Mouse (Mus musculus) testis, adult 2 months (tissue): ENCODE measurements around the gene Dnali1. TPM values are rescaled to one million over a fixed set of nuclear protein-coding genes. Genes with fewer than 3 reads are reported as not detected.

Source experiments
- H3K27ac ChIP-seq: fragments of 200-500 bp; 2 replicates; pipeline ENCODE4 v1.5.1; 2012; ENCODE audit warnings: low read depth, low read length; ENCODE audit not compliant: control insufficient read depth, insufficient read depth
- H3K27me3 ChIP-seq: fragments of 200-500 bp; 2 replicates; pipeline ENCODE4 v1.6.1; 2012; ENCODE audit warnings: mild to moderate bottlenecking, low read length, moderate library complexity; ENCODE audit not compliant: control insufficient read depth, insufficient read depth
- H3K36me3 ChIP-seq: fragments of 200-500 bp; 2 replicates; pipeline ENCODE4 v1.6.1; 2012; ENCODE audit warnings: mild to moderate bottlenecking, low read length; ENCODE audit not compliant: control insufficient read depth, insufficient read depth
- H3K4me1 ChIP-seq: fragments of 200-500 bp; 2 replicates; pipeline ENCODE4 v1.6.1; 2012; ENCODE audit warnings: low read length; ENCODE audit not compliant: control insufficient read depth, insufficient read depth
- H3K4me3 ChIP-seq: fragments of 200-500 bp; 2 replicates; pipeline ENCODE4 v1.5.1; 2012; ENCODE audit warnings: low read depth, mild to moderate bottlenecking, low read length, moderate library complexity, mixed read lengths; ENCODE audit not compliant: control insufficient read depth
- CTCF ChIP-seq: fragments of 200-500 bp; IDR thresholded peaks from 2 replicates; pipeline ENCODE4 v1.5.1; 2012; ENCODE audit warnings: low read depth, mild to moderate bottlenecking, inconsistent platforms, low read length, moderate library complexity; ENCODE audit not compliant: control insufficient read depth, insufficient read depth, insufficient replicate concordance
- POLR2A ChIP-seq: fragments of 200-500 bp; IDR thresholded peaks from 2 replicates; pipeline ENCODE4 v1.6.1; 2012; ENCODE audit warnings: low read depth, mild to moderate bottlenecking, inconsistent platforms, low read length, moderate library complexity; ENCODE audit not compliant: control insufficient read depth
- polyA plus RNA-seq: library from polyadenylated mRNA; depleted of rRNA; stranded (reverse); fragments of >200 nt; gene quantifications from 2 replicates; pipeline ENCODE4 v1.2.3, GENCODE M21; 2012; rRNA removed

Gene Dnali1
- 185 and 189 TPM in 2 replicates for polyA plus RNA-seq

- H3K36me3 ChIP-seq, result no peaks in the 10 kb centered on the region
- no peaks in the 10 kb centered on the region for H3K27me3 ChIP-seq
- H3K4me1 ChIP-seq, result peaks cover 5% of the 10 kb centered on the region
- TF ChIP-seq CTCF (no peak), POLR2A (peak; percentile 76)
- H3K27ac ChIP-seq, result peak within 1 kb of the TSS; percentile 85
- H3K4me3 ChIP-seq, result peak within 1 kb of the TSS; percentile 92
Observed at GRCm38 (mm10) chr4:125065517-125066307, at the start of gene Dnali1. Gene Dnali1, minus strand, starts transcription at chr4:125065703.

GRCm38 (mm10) chr4:125115081-125115480 is 49.6 kb upstream of the Dnali1 start:
- no peak overlapping the region for H3K4me3 ChIP-seq
- no peaks in the 10 kb centered on the region; the same call in 1 of the 2 replicates for H3K36me3 ChIP-seq
- no peaks in the 10 kb centered on the region for H3K27me3 ChIP-seq
- TF ChIP-seq CTCF (no peak), POLR2A (no peak)
- H3K4me1 ChIP-seq, result peaks cover 3% of the 10 kb centered on the region
- peak overlapping the region; percentile 40 for H3K27ac ChIP-seq

- peak overlapping the region; percentile 40 for H3K27ac ChIP-seq
Observed at GRCm38 (mm10) chr4:125114638-125115037, 49.1 kb upstream of the Dnali1 start.

DNA sequence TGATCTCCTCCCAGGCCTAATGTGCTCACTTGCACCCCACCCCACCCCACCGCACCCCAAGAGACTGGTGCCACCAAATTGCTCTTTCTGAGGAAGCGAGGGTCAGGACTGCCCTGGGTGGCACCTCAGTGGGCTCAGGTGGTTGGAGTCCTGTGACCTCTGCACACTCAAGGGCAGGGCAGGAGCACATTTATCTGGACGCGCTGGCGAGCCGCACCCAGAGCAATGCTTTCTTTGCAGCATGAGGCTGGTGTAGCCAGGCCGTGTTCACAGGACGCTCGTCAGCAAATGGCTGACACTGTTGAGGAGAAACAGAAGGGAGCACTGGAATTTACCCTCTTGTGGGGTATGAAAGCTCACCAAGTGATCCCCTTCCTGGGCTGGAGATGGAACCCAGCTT is 39.9 kb upstream of the Dnali1 start:
- H3K27ac ChIP-seq, result no peak overlapping the region
- no peaks in the 10 kb centered on the region for H3K27me3 ChIP-seq
- no peaks in the 10 kb centered on the region for H3K4me1 ChIP-seq
- no peak for TF ChIP-seq CTCF
- no peak for TF ChIP-seq POLR2A
- H3K36me3 ChIP-seq, result peaks cover 5% of the 10 kb centered on the region
- no peak overlapping the region for H3K4me3 ChIP-seq

More at GRCm38 (mm10) chr4:125114638-125115037, 49.1 kb upstream of the Dnali1 start:
- H3K4me1 ChIP-seq, result peaks cover 3% of the 10 kb centered on the region
- TF ChIP-seq POLR2A (no peak), CTCF (peak; percentile 58; the same call in 1 of the 2 replicates)
- H3K36me3 ChIP-seq, result no peaks in the 10 kb centered on the region; the same call in 1 of the 2 replicates
- H3K27me3 ChIP-seq, result no peaks in the 10 kb centered on the region
- no peak overlapping the region for H3K4me3 ChIP-seq

DNA sequence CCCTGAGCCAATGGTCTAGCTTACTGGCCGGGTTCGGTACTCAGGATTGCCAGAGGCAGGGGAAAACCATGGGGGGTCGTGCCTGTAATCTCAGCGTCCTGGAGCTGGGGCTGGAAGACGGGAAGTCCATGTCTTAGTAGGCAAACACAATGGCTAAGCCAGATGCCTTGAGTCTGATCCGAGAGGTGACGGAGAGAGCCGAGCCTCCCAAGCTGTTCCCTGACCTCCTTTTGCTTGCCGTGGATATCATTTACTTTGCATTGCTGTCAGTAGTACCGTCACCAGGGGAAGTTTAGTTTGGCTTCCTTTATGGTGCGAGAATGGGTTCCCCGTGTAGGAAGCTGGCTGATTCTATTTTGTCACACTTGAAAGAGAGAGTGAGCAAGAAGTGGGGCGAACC is 35.8 kb upstream of the Dnali1 start:
- no peaks in the 10 kb centered on the region for H3K27me3 ChIP-seq
- no peak for TF ChIP-seq CTCF
- TF ChIP-seq POLR2A, result no peak
- no peak overlapping the region for H3K4me3 ChIP-seq
- no peaks in the 10 kb centered on the region for H3K4me1 ChIP-seq
- peaks cover 5% of the 10 kb centered on the region for H3K36me3 ChIP-seq
- H3K27ac ChIP-seq, result no peak overlapping the region

DNA sequence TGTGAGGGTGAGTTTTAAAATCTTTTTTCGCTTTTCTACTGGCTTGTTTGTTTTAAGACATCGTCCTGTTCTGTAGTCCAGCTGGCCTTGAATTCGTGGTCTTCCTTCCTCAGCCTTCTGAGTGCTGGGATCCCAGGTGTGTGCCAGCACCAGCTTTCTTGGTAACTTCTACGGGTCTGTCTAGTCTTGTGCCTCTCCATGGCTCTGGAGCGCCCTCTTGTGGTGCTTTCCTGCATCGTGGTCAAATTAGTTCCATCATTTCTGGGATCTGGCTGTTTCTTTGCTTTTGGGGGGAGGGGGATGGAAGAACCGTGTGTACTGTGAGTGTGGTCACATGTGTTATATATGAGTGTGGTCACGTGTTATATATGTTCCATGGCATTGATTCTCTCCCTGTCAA is 34.0 kb upstream of the Dnali1 start:
- Histone ChIP-seq H3K4me3 (no peak overlapping the region), H3K4me1 (no peaks in the 10 kb centered on the region), H3K36me3 (peaks cover 3% of the 10 kb centered on the region), H3K27me3 (no peaks in the 10 kb centered on the region), H3K27ac (no peak overlapping the region)
- TF ChIP-seq POLR2A, result no peak
- peak; percentile 73; the same call in 1 of the 2 replicates for TF ChIP-seq CTCF

- Histone ChIP-seq H3K27ac (no peak overlapping the region), H3K4me1 (no peaks in the 10 kb centered on the region), H3K36me3 (no peaks in the 10 kb centered on the region; the same call in 1 of the 2 replicates), H3K27me3 (no peaks in the 10 kb centered on the region), H3K4me3 (no peak overlapping the region)
- TF ChIP-seq POLR2A (no peak), CTCF (no peak)
Observed at GRCm38 (mm10) chr4:125097412-125097811, 31.9 kb upstream of the Dnali1 start.

DNA sequence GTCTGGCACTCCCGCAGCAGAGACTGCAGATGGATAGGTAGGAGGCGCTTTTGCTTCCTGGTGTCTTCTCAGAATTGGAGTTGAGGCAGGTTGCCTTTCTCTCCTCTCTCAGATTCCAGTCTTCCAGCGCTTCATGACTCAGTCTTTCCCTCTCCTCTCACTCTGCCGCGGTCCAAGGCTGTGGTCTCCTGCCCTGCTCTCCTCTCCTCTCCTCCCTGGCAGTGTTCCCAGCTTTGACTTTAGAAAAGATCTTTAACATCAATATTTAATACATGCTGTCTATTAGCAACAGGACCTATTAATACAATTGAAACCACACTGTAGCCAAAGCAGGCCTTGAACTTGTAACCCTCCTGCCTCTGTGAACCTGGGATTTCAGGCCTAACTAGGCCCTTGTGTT is 30.6 kb upstream of the Dnali1 start:
- H3K36me3 ChIP-seq, result peaks cover 1% of the 10 kb centered on the region; the same call in 1 of the 2 replicates

More for the DNA sequence above, 30.6 kb upstream of the Dnali1 start:
- no peak overlapping the region for H3K27ac ChIP-seq
- no peak overlapping the region for H3K4me3 ChIP-seq
- H3K27me3 ChIP-seq, result no peaks in the 10 kb centered on the region
- H3K4me1 ChIP-seq, result no peaks in the 10 kb centered on the region
- TF ChIP-seq POLR2A (no peak), CTCF (no peak)
